Mouse (Mus musculus) NIH3T3 (cell line): Measurements from ENCODE around the gene Lrrc3b.

Source experiments
- DNase-seq: peaks from one replicate; pipeline ENCODE4 v3.0.0-alpha.2; 2012; ENCODE audit warnings: low read depth

The Lrrc3b gene

GRCm38 (mm10) chr14:15330155-15330554 lies 108.6 kb downstream of the Lrrc3b start:
- DNase-seq = no peak

- no peak for DNase-seq
Measured at GRCm38 (mm10) chr14:15325872-15326271, 112.9 kb downstream of the Lrrc3b start.

- DNase-seq = no peak
Measured at GRCm38 (mm10) chr14:15322441-15323123, 116.2 kb downstream of the Lrrc3b start.

- DNase-seq = no peak
Measured at GRCm38 (mm10) chr14:15319399-15319915, 119.3 kb downstream of the Lrrc3b start.

GRCm38 (mm10) chr14:15308576-15308975 lies 130.2 kb downstream of the Lrrc3b start:
- no peak for DNase-seq
